In the genomic region with DNA sequence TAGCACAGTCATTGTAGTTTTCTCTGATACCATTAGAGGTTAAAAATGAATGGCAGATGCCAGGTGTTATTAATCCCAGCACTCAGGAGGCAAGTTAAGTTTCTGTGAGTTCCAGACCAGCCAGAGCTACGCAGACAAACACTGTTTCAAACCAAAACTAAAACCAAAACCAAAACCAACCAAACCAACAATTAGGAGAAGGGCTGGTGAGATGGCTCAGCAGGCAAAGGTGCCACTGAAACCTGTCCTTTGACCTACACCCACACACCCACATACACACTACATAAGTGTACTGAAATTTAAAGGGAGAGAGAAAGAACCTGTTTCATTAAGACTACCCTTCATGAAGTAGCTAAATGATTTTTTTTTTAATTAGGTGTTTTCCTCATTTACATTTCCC, we compare ENCODE assay signal across 26 mouse cellular contexts. TPM values are rescaled to one million over a fixed set of nuclear protein-coding genes. Genes with fewer than 3 reads are reported as not detected.
A peak's percentile ranks its signal among the peaks of the same experiment; 100 is the strongest.
DNase-seq lines count a peak whose midpoint lies in the region; ATAC-seq and TF ChIP-seq lines count a peak whose summit lies in the region.
"Had no signal": no experiment of that assay in that cellular context is flagged by ENCODE, and none has a peak within 500 bp of the region (broad histone marks: within the 10 kb centered on the region; RNA-seq: fewer than 3 reads in every experiment).

No protein-coding gene starts in this region.

- H3K36me3 ChIP-seq in heart, embryonic 10.5 days, result peaks cover 60% of the 10 kb centered on the region
- peaks cover 34% of the 10 kb centered on the region for H3K36me3 ChIP-seq in small intestine, adult 2 months (ENCODE audit: control insufficient read depth, insufficient read depth, low read length)

- H3K9me3 ChIP-seq in heart, embryonic 10.5 days, result no peaks in the 10 kb centered on the region
- H3K9me3 ChIP-seq: forebrain, embryonic 10.5 days; forebrain, embryonic 13.5 days; G1E; heart, embryonic 12.5 days; heart, embryonic 15.5 days; hindbrain, embryonic 10.5 days; hindbrain, embryonic 13.5 days had no signal

- peak; percentile 13 for DNase-seq in heart, adult 11 months
- no peak for DNase-seq in heart, embryonic 10.5 days (ENCODE audit: low spot score)
- DNase-seq in kidney, adult 8-10 months, result no peak
- no peak for DNase-seq in adrenal gland, adult 8-10 months
- DNase-seq in right cerebral cortex, postnatal 25 days, result no peak
- DNase-seq: adrenal gland, adult 2 months; adrenal gland, postnatal 36 days; cerebellum, adult 18-20 months; cerebellum, adult 9-10 months; cerebellum, postnatal 14 days; gastrocnemius, postnatal 10 days; gastrocnemius, postnatal 36 days; heart, postnatal 10 days; heart, postnatal 36 days had no signal

- no peaks in the 10 kb centered on the region for H3K27me3 ChIP-seq in heart, embryonic 10.5 days (ENCODE audit: insufficient read depth, poor library complexity, severe bottlenecking)
- no peaks in the 10 kb centered on the region for H3K27me3 ChIP-seq in small intestine, adult 2 months (ENCODE audit: control insufficient read depth, insufficient read depth, low read length)
- H3K27me3 ChIP-seq: forebrain, embryonic 13.5 days; heart, embryonic 12.5 days; heart, embryonic 15.5 days; hindbrain, embryonic 13.5 days; Patski had no signal

- 97% methylated on average over 1 of the region's 1 CpGs for WGBS in heart, embryonic 10.5 days
- 19% methylated on average over 1 of the region's 1 CpGs for WGBS in small intestine, adult 2 months

- no peak for TF ChIP-seq CTCF in small intestine, adult 2 months (IDR thresholded peaks at IDR 0.05; ENCODE audit: extremely low read depth, insufficient read length, insufficient replicate concordance, low read depth, low read length)

- TF ChIP-seq POLR2A in small intestine, adult 2 months (IDR thresholded peaks at IDR 0.05; ENCODE audit: low read depth, low read length), result no peak

- H3K27ac ChIP-seq in heart, embryonic 10.5 days, result no peak overlapping the region
- 0 out of 2 replicates have a peak overlapping the region, but pooled peaks have one; percentile 7 for H3K27ac ChIP-seq in small intestine, adult 2 months (ENCODE audit: insufficient read depth, low read depth, low read length)
- H3K27ac ChIP-seq: forebrain, embryonic 10.5 days; forebrain, embryonic 13.5 days; heart, embryonic 15.5 days; hindbrain, embryonic 10.5 days; hindbrain, embryonic 13.5 days had no signal

- no peak overlapping the region for H3K4me3 ChIP-seq in heart, embryonic 10.5 days
- no peak overlapping the region for H3K4me3 ChIP-seq in small intestine, adult 2 months (ENCODE audit: low read depth, low read length)
- H3K4me3 ChIP-seq: forebrain, embryonic 10.5 days; forebrain, embryonic 13.5 days; heart, embryonic 12.5 days; heart, embryonic 15.5 days; hindbrain, embryonic 10.5 days; hindbrain, embryonic 13.5 days had no signal

- peak; percentile 76 for ATAC-seq in activated CD4-positive, CD25-positive, alpha-beta regulatory T cell, adult 4 months
- ATAC-seq: forebrain, embryonic 13.5 days; forebrain, embryonic 16.5 days; hindbrain, embryonic 16.5 days; Patski had no signal

- no peaks in the 10 kb centered on the region for H3K4me1 ChIP-seq in heart, embryonic 10.5 days
- peaks cover 3% of the 10 kb centered on the region; the same call in 1 of the 2 replicates for H3K4me1 ChIP-seq in small intestine, adult 2 months (ENCODE audit: control insufficient read depth, insufficient read depth, insufficient read length, low read length)
- H3K4me1 ChIP-seq: forebrain, embryonic 10.5 days; forebrain, embryonic 13.5 days; heart, embryonic 12.5 days; heart, embryonic 15.5 days; hindbrain, embryonic 10.5 days; hindbrain, embryonic 13.5 days had no signal

RNA-seq across cellular contexts. Expression of a gene that starts 26.2 kb away (rescaled TPM):
- 92.8 and 108 TPM in 2 replicates for polyA plus RNA-seq in heart, embryonic 10.5 days (2016; fragmentation: Nextera tagmentation; extraction: Ambion mirVana)
- 10 to 100 TPM; 42.7 to 47.7 TPM for polyA plus RNA-seq in activated CD4-positive, CD25-positive, alpha-beta regulatory T cell, adult 4 months (2017; shearing (Covaris generic))
- 48.6 and 104 TPM in 2 replicates for polyA plus RNA-seq in small intestine, adult 2 months (2012; rRNA removed)
- 100 to 1,000 TPM; 116 to 149 (median 129) TPM for total RNA-seq in adrenal gland, adult 8-10 months (2022)

RNA-seq across cellular contexts. Expression of a gene that starts 27.3 kb away (rescaled TPM):
- polyA plus RNA-seq in heart, embryonic 10.5 days (2016; fragmentation: Nextera tagmentation; extraction: Ambion mirVana), result 35.6 and 38.8 TPM in 2 replicates
- polyA plus RNA-seq in activated CD4-positive, CD25-positive, alpha-beta regulatory T cell, adult 4 months (2017; shearing (Covaris generic)), result 100 to 1,000 TPM; 102 to 103 TPM
- 7.5 and 11.9 TPM in 2 replicates for polyA plus RNA-seq in small intestine, adult 2 months (2012; rRNA removed)
- 100 to 1,000 TPM in 3 of 4 experiments, 10 to 100 TPM in 1; 100.0 to 113 (median 106) TPM for total RNA-seq in adrenal gland, adult 8-10 months (2022)

RNA-seq across cellular contexts. Expression of a gene that starts 35.9 kb away (rescaled TPM):
- polyA plus RNA-seq in heart, embryonic 10.5 days (2016; fragmentation: Nextera tagmentation; extraction: Ambion mirVana), result 4.5 and 5.0 TPM in 2 replicates
- polyA plus RNA-seq in activated CD4-positive, CD25-positive, alpha-beta regulatory T cell, adult 4 months (2017; shearing (Covaris generic)), result 1 to 10 TPM; 9.6 to 9.7 TPM
- polyA plus RNA-seq in small intestine, adult 2 months (2012; rRNA removed), result 2.9 and 5.8 TPM in 2 replicates
- total RNA-seq in adrenal gland, adult 8-10 months (2022), result 10 to 100 TPM; 29.9 to 44.4 (median 38.4) TPM
